Mouse (Mus musculus) heart, embryonic 10.5 days (tissue): ENCODE measurements around the gene Scfd2. TPM values are rescaled to one million over a fixed set of nuclear protein-coding genes. Genes with fewer than 3 reads are reported as not detected.
A peak's percentile ranks its signal among the peaks of the same experiment; 100 is the strongest.

ENCODE experiments used
- DNase-seq: peaks from one replicate; pipeline ENCODE4 v3.0.0-alpha.2; 2017; ENCODE audit warnings: low spot score
- H3K27ac ChIP-seq: fragments of 300-500 bp; sonication (generic); 2 replicates; pipeline ENCODE4 v1.5.1; 2016; ENCODE audit warnings: mild to moderate bottlenecking
- H3K27me3 ChIP-seq: fragments of 300-500 bp; sonication (generic); 2 replicates; pipeline ENCODE4 v1.6.1; 2016; ENCODE audit warnings: mild to moderate bottlenecking; ENCODE audit not compliant: poor library complexity, insufficient read depth, severe bottlenecking
- H3K36me3 ChIP-seq: fragments of 300-500 bp; sonication (generic); 2 replicates; pipeline ENCODE4 v1.6.1; 2016; ENCODE audit warnings: mild to moderate bottlenecking, moderate library complexity
- H3K4me1 ChIP-seq: fragments of 300-500 bp; sonication (generic); 2 replicates; pipeline ENCODE4 v1.6.1; 2016; ENCODE audit warnings: mild to moderate bottlenecking
- H3K4me3 ChIP-seq: fragments of 300-500 bp; sonication (generic); 2 replicates; pipeline ENCODE4 v1.5.1; 2016; ENCODE audit warnings: mild to moderate bottlenecking, moderate library complexity
- H3K9me3 ChIP-seq: fragments of 300-500 bp; sonication (generic); 2 replicates; pipeline ENCODE4 v1.6.1; 2016; ENCODE audit warnings: mild to moderate bottlenecking, moderate library complexity
- WGBS: fragments of 180-500 bp; shearing (Covaris S2); methylation state at CpG from one replicate; pipeline ENCODE4 v1.1.7; 2016; 5-methylcytosine and 5-hydroxymethylcytosine counted together
- polyA plus RNA-seq: library from polyadenylated mRNA; unstranded; fragments of >200 nt; fragmentation: Nextera tagmentation; extraction: Ambion mirVana; gene quantifications from 2 replicates; pipeline ENCODE4 v1.2.1, GENCODE M21; 2016

The Scfd2 gene
- polyA plus RNA-seq, 1 experiment from 2014 or later = 17.3 TPM

GRCm38 (mm10) chr5:74250947-74251346 lies 280.6 kb downstream of the Scfd2 start:
- 74% methylated on average over 2 of the region's 2 CpGs for WGBS

GRCm38 (mm10) chr5:74250308-74250707 lies 281.3 kb downstream of the Scfd2 start:
- Histone ChIP-seq H3K4me3 (no peak overlapping the region), H3K27ac (peak overlapping the region; percentile 69), H3K36me3 (no peaks in the 10 kb centered on the region), H3K27me3 (no peaks in the 10 kb centered on the region), H3K9me3 (no peaks in the 10 kb centered on the region), H3K4me1 (peaks cover 74% of the 10 kb centered on the region)
- no peak for DNase-seq
- WGBS = 57% methylated on average over 7 of the region's 7 CpGs

More at GRCm38 (mm10) chr5:74250947-74251346, 280.6 kb downstream of the Scfd2 start:
- no peaks in the 10 kb centered on the region for H3K36me3 ChIP-seq
- no peak for DNase-seq
- no peak overlapping the region for H3K4me3 ChIP-seq
- no peaks in the 10 kb centered on the region for H3K27me3 ChIP-seq
- H3K4me1 ChIP-seq = peaks cover 69% of the 10 kb centered on the region
- H3K27ac ChIP-seq = no peak overlapping the region; the same call in 1 of the 2 replicates
- H3K9me3 ChIP-seq = no peaks in the 10 kb centered on the region

- Histone ChIP-seq H3K9me3 (no peaks in the 10 kb centered on the region), H3K27me3 (no peaks in the 10 kb centered on the region), H3K4me1 (peaks cover 75% of the 10 kb centered on the region), H3K4me3 (no peak overlapping the region), H3K36me3 (no peaks in the 10 kb centered on the region), H3K27ac (peak overlapping the region; percentile 69)
- no peak for DNase-seq
- WGBS = 61% methylated on average over 3 of the region's 3 CpGs
Observed at GRCm38 (mm10) chr5:74249794-74250193, 281.8 kb downstream of the Scfd2 start.

- Histone ChIP-seq H3K27ac (peak overlapping the region; percentile 47; the same call in 1 of the 2 replicates), H3K9me3 (no peaks in the 10 kb centered on the region), H3K4me1 (peaks cover 59% of the 10 kb centered on the region), H3K4me3 (no peak overlapping the region), H3K27me3 (no peaks in the 10 kb centered on the region), H3K36me3 (no peaks in the 10 kb centered on the region)
- DNase-seq = no peak
- WGBS = 59% methylated on average over 3 of the region's 3 CpGs
Observed at GRCm38 (mm10) chr5:74246971-74247370, 284.6 kb downstream of the Scfd2 start.

- no peaks in the 10 kb centered on the region for H3K36me3 ChIP-seq
- DNase-seq = no peak
- no peaks in the 10 kb centered on the region for H3K9me3 ChIP-seq
- H3K4me3 ChIP-seq = no peak overlapping the region
- H3K27ac ChIP-seq = peak overlapping the region; percentile 47
- H3K27me3 ChIP-seq = no peaks in the 10 kb centered on the region
- H3K4me1 ChIP-seq = peaks cover 56% of the 10 kb centered on the region
- 79% methylated on average over 4 of the region's 4 CpGs for WGBS
Observed at GRCm38 (mm10) chr5:74246453-74246852, 285.1 kb downstream of the Scfd2 start.

- H3K4me1 ChIP-seq = peaks cover 56% of the 10 kb centered on the region
- DNase-seq = no peak
Observed at GRCm38 (mm10) chr5:74245641-74246145, 285.9 kb downstream of the Scfd2 start.

GRCm38 (mm10) chr5:74244406-74245019 lies 287.0 kb downstream of the Scfd2 start:
- Histone ChIP-seq H3K4me3 (no peak overlapping the region), H3K27ac (no peak overlapping the region), H3K9me3 (no peaks in the 10 kb centered on the region), H3K36me3 (no peaks in the 10 kb centered on the region), H3K27me3 (no peaks in the 10 kb centered on the region), H3K4me1 (peaks cover 54% of the 10 kb centered on the region)
- DNase-seq = no peak
- WGBS = 92% methylated on average over 14 of the region's 14 CpGs

More at GRCm38 (mm10) chr5:74245641-74246145, 285.9 kb downstream of the Scfd2 start:
- no peaks in the 10 kb centered on the region for H3K9me3 ChIP-seq
- 73% methylated on average over 8 of the region's 8 CpGs for WGBS
- peak overlapping the region; percentile 4; the same call in 1 of the 2 replicates for H3K27ac ChIP-seq
- no peaks in the 10 kb centered on the region for H3K27me3 ChIP-seq
- no peak overlapping the region for H3K4me3 ChIP-seq
- no peaks in the 10 kb centered on the region for H3K36me3 ChIP-seq

- Histone ChIP-seq H3K27ac (no peak overlapping the region), H3K27me3 (no peaks in the 10 kb centered on the region), H3K36me3 (no peaks in the 10 kb centered on the region), H3K9me3 (no peaks in the 10 kb centered on the region), H3K4me3 (no peak overlapping the region), H3K4me1 (peaks cover 50% of the 10 kb centered on the region)
- WGBS = 63% methylated on average over 3 of the region's 3 CpGs
- DNase-seq = no peak
Observed at GRCm38 (mm10) chr5:74242654-74243053, 288.9 kb downstream of the Scfd2 start.

- Histone ChIP-seq H3K4me3 (no peak overlapping the region), H3K27me3 (no peaks in the 10 kb centered on the region), H3K27ac (peak overlapping the region; percentile 13; the same call in 1 of the 2 replicates), H3K36me3 (no peaks in the 10 kb centered on the region), H3K4me1 (peaks cover 36% of the 10 kb centered on the region), H3K9me3 (no peaks in the 10 kb centered on the region)
- WGBS = 67% methylated on average over 13 of the region's 13 CpGs
- no peak for DNase-seq
Observed at GRCm38 (mm10) chr5:74240926-74241680, 290.5 kb downstream of the Scfd2 start.

GRCm38 (mm10) chr5:74240298-74240697 lies 291.3 kb downstream of the Scfd2 start:
- H3K4me3 ChIP-seq = no peak overlapping the region
- DNase-seq = no peak
- no peaks in the 10 kb centered on the region for H3K27me3 ChIP-seq
- no peaks in the 10 kb centered on the region for H3K36me3 ChIP-seq
- H3K4me1 ChIP-seq = peaks cover 36% of the 10 kb centered on the region
- no peak overlapping the region for H3K27ac ChIP-seq
- no peaks in the 10 kb centered on the region for H3K9me3 ChIP-seq
- 65% methylated on average over 8 of the region's 8 CpGs for WGBS

- no peak for DNase-seq
- no peaks in the 10 kb centered on the region for H3K27me3 ChIP-seq
- peaks cover 37% of the 10 kb centered on the region for H3K4me1 ChIP-seq
- no peaks in the 10 kb centered on the region for H3K9me3 ChIP-seq
- H3K27ac ChIP-seq = no peak overlapping the region
- WGBS = 90% methylated on average over 1 of the region's 1 CpGs
- H3K36me3 ChIP-seq = no peaks in the 10 kb centered on the region
- H3K4me3 ChIP-seq = no peak overlapping the region
Observed at GRCm38 (mm10) chr5:74239369-74239768, 292.2 kb downstream of the Scfd2 start.

GRCm38 (mm10) chr5:74233808-74234207 lies 297.8 kb downstream of the Scfd2 start:
- no peak overlapping the region for H3K27ac ChIP-seq

GRCm38 (mm10) chr5:74230525-74230924 lies 301.0 kb downstream of the Scfd2 start:
- H3K27ac ChIP-seq = peak overlapping the region; percentile 83
- H3K36me3 ChIP-seq = no peaks in the 10 kb centered on the region
- DNase-seq = no peak
- H3K27me3 ChIP-seq = no peaks in the 10 kb centered on the region
- peaks cover 24% of the 10 kb centered on the region for H3K4me1 ChIP-seq
- H3K9me3 ChIP-seq = no peaks in the 10 kb centered on the region
- no peak overlapping the region for H3K4me3 ChIP-seq
- 44% methylated on average over 2 of the region's 2 CpGs for WGBS

More at GRCm38 (mm10) chr5:74233808-74234207, 297.8 kb downstream of the Scfd2 start:
- Histone ChIP-seq H3K4me1 (peaks cover 32% of the 10 kb centered on the region), H3K9me3 (no peaks in the 10 kb centered on the region), H3K27me3 (no peaks in the 10 kb centered on the region), H3K4me3 (no peak overlapping the region), H3K36me3 (no peaks in the 10 kb centered on the region)
- DNase-seq = no peak
- 79% methylated on average over 7 of the region's 7 CpGs for WGBS
